Mouse (Mus musculus) kidney, adult 2 months (tissue): ENCODE results near the gene Tm9sf4. TPM values are rescaled to one million over a fixed set of nuclear protein-coding genes. Genes with fewer than 3 reads are reported as not detected.

Experiments
- DNase-seq: peaks from one replicate; pipeline ENCODE4 v3.0.0; 2021
- H3K27ac ChIP-seq: fragments of 200-500 bp; 2 replicates; pipeline ENCODE4 v1.5.1; 2012; ENCODE audit warnings: low read depth, low read length, control low read depth, inconsistent platforms; ENCODE audit not compliant: insufficient read depth
- H3K27me3 ChIP-seq: fragments of 200-500 bp; replicated peaks from 2 replicates; pipeline ENCODE4 v1.6.1; 2012; ENCODE audit warnings: mild to moderate bottlenecking, moderate library complexity, low read length, inconsistent platforms; ENCODE audit not compliant: control insufficient read depth, insufficient read depth
- H3K36me3 ChIP-seq: fragments of 200-500 bp; 2 replicates; pipeline ENCODE4 v1.6.1; 2012; ENCODE audit warnings: mild to moderate bottlenecking, moderate library complexity, low read length, inconsistent platforms; ENCODE audit not compliant: control insufficient read depth, insufficient read depth
- H3K4me1 ChIP-seq: fragments of 200-500 bp; 2 replicates; pipeline ENCODE4 v1.6.1; 2011; ENCODE audit warnings: low read length; ENCODE audit not compliant: control insufficient read depth, insufficient read depth
- H3K4me3 ChIP-seq: fragments of 200-500 bp; 2 replicates; pipeline ENCODE4 v1.5.1; 2011; ENCODE audit warnings: mild to moderate bottlenecking, low read depth, low read length, control low read depth; ENCODE audit not compliant: insufficient read depth
- CTCF ChIP-seq: fragments of 200-500 bp; conservative IDR thresholded peaks from 2 replicates; pipeline ENCODE4 v1.5.1; 2011; ENCODE audit warnings: low read depth, mild to moderate bottlenecking, control low read depth, low read length, moderate library complexity, mixed read lengths; ENCODE audit not compliant: insufficient read depth, insufficient read length
- POLR2A ChIP-seq: fragments of 200-500 bp; IDR thresholded peaks from one replicate; pipeline ENCODE4 v1.6.1; 2011; ENCODE audit warnings: low read depth, low read length, control low read depth
- WGBS: fragments of 180-500 bp; shearing (Covaris S2); methylation state at CpG from one replicate; pipeline ENCODE4 v1.1.7; 2018; 5-methylcytosine and 5-hydroxymethylcytosine counted together
- polyA plus RNA-seq: library from polyadenylated mRNA; depleted of rRNA; stranded (reverse); fragments of >200 nt; gene quantifications from 2 replicates; pipeline ENCODE4 v1.2.3, GENCODE M21; 2012

The Tm9sf4 gene
- polyA plus RNA-seq, 1 experiment, result 46.0 TPM

GRCm38 (mm10) chr2:153125875-153126274 lies 35.2 kb upstream of the Tm9sf4 start:
- no peak overlapping the region for H3K27ac ChIP-seq
- TF ChIP-seq CTCF (no peak), POLR2A (no peak)
- 46% methylated on average over 5 of the region's 5 CpGs for WGBS
- no peaks in the 10 kb centered on the region for H3K4me1 ChIP-seq
- no peaks in the 10 kb centered on the region for H3K36me3 ChIP-seq
- H3K4me3 ChIP-seq, result no peak overlapping the region
- DNase-seq, result no peak
- H3K27me3 ChIP-seq, result no peaks in the 10 kb centered on the region

DNA sequence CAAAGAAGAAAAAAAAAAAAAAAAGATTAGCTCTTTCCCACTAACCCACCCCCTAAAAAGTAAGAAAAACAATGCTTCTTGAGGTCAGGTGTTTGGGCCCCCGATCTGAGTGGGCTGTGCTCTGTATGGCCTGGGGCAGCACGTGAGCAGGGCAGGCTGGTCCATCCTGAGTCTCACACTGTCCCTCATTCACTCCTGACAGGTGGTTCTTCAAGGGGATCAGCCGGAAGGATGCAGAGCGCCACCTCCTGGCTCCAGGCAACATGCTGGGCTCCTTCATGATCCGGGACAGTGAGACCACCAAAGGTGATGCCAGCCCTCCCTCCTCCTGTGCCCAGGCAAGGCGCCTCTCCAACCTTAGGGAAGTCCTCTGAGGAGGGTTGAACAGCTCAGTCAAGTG lies 30.1 kb upstream of the Tm9sf4 start:
- DNase-seq, result peak; percentile 13

GRCm38 (mm10) chr2:153134237-153134636 lies 26.9 kb upstream of the Tm9sf4 start:
- no peak overlapping the region for H3K27ac ChIP-seq
- H3K4me1 ChIP-seq, result no peaks in the 10 kb centered on the region
- TF ChIP-seq POLR2A (no peak), CTCF (no peak)
- no peaks in the 10 kb centered on the region for H3K36me3 ChIP-seq
- no peaks in the 10 kb centered on the region for H3K27me3 ChIP-seq
- DNase-seq, result no peak
- 37% methylated on average over 5 of the region's 5 CpGs for WGBS
- no peak overlapping the region for H3K4me3 ChIP-seq

More for the DNA sequence above, 30.1 kb upstream of the Tm9sf4 start:
- 26% methylated on average over 6 of the region's 6 CpGs for WGBS
- no peak for TF ChIP-seq POLR2A
- TF ChIP-seq CTCF, result peak; percentile 63
- no peaks in the 10 kb centered on the region for H3K4me1 ChIP-seq
- no peaks in the 10 kb centered on the region for H3K27me3 ChIP-seq
- H3K4me3 ChIP-seq, result no peak overlapping the region
- H3K27ac ChIP-seq, result no peak overlapping the region
- H3K36me3 ChIP-seq, result no peaks in the 10 kb centered on the region

- H3K27me3 ChIP-seq, result no peaks in the 10 kb centered on the region
- H3K27ac ChIP-seq, result no peak overlapping the region
- H3K4me3 ChIP-seq, result no peak overlapping the region
- TF ChIP-seq CTCF (no peak), POLR2A (no peak)
- H3K36me3 ChIP-seq, result no peaks in the 10 kb centered on the region
- H3K4me1 ChIP-seq, result no peaks in the 10 kb centered on the region
- DNase-seq, result no peak
- 82% methylated on average over 4 of the region's 4 CpGs for WGBS
Observed at GRCm38 (mm10) chr2:153136211-153136610, 24.9 kb upstream of the Tm9sf4 start.

DNA sequence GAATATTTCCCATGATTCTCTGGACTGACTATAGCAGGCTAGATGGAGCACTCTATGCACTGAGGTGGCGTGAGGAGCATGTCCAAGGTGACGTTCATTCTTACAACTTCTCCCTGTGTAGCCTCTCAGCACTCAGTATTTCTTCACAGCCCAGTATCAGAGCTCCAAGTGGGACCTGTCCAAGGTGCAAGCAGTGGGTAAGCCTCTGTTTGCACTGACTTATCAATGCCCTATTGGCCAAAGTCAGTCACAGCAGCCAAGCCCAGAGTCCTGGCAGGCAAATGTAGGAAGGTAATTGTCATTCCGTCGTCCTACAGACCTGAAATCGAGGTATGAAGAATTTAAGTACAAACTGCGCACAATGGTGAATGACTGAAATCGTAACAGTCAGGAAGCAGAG lies 21.9 kb upstream of the Tm9sf4 start:
- TF ChIP-seq CTCF (no peak), POLR2A (no peak)
- no peak for DNase-seq
- no peaks in the 10 kb centered on the region for H3K27me3 ChIP-seq

DNA sequence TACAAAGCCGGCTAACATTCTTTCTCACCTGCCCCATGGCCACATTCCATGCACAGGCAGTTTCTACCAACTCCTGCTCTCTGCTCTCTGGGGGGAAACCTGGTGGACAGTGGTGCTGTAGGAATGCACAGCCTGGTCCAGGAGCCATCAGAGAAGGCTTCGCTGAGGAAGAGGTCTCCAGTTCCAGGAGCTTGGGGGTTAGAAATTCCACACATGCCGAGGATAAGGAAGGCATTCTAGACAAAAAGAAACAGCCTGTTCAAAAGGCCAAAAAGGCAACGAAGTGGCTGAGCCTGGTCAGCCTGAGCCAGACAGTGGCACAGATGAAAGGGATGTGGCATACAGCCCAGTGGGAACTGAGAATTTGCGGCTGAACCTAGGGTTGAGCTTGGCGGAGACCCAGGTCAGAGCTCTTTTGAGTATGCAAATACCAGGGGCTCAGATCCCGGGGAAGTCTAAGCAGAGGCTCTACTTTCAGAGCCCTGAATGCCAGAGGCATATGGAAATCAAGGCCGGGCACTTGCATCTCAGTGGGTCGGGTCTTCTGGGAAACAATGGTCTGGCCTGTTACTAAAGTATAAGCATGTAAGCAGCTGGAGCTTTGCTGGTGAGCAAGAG lies 21.0 kb upstream of the Tm9sf4 start:
- H3K4me1 ChIP-seq, result no peaks in the 10 kb centered on the region
- WGBS, result 19% methylated on average over 9 of the region's 9 CpGs
- no peaks in the 10 kb centered on the region for H3K27me3 ChIP-seq
- TF ChIP-seq CTCF, result no peak
- TF ChIP-seq POLR2A, result no peak
- no peaks in the 10 kb centered on the region for H3K36me3 ChIP-seq
- no peak overlapping the region for H3K27ac ChIP-seq
- no peak overlapping the region for H3K4me3 ChIP-seq
- DNase-seq, result peak; percentile 33

More for the DNA sequence above, 21.9 kb upstream of the Tm9sf4 start:
- H3K36me3 ChIP-seq, result no peaks in the 10 kb centered on the region
- no peak overlapping the region for H3K27ac ChIP-seq
- no peak overlapping the region for H3K4me3 ChIP-seq
- no peaks in the 10 kb centered on the region for H3K4me1 ChIP-seq
- WGBS, result 85% methylated on average over 7 of the region's 7 CpGs

DNA sequence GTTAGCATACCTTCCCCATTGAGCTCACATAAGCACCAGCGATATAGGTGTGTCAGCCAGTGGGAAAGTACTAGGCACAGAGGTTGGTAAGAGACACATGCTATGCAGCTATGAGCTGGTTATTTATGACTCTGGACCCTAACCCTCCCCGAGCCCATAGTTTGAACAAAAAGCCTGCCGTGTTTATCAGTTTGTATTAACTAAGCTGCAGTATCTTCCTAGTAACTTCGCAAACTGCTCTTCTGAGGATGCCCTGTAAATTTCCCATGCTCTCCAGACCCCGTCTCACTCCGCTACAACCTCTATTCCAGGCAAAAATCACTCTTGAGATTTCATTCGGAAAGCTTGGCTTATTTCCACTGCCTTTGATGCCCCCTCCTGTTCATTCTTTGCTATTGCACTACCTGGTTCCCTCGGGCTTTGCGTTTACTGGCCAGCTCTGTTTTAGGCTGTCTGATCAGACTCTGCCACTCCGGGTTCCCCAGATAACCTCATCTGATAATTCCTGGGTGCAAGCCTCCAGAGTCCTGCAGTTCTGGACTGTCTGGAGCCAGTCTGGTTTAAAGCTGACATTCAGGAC lies 18.4 kb upstream of the Tm9sf4 start:
- WGBS, result 16% methylated on average over 10 of the region's 10 CpGs
- Histone ChIP-seq H3K36me3 (no peaks in the 10 kb centered on the region), H3K27ac (no peak overlapping the region), H3K4me3 (no peak overlapping the region), H3K4me1 (no peaks in the 10 kb centered on the region), H3K27me3 (no peaks in the 10 kb centered on the region)
- TF ChIP-seq CTCF, result peak; percentile 72
- TF ChIP-seq POLR2A, result no peak
- DNase-seq, result peak; percentile 55
